Mouse (Mus musculus) embryonic stem cell, embryonic (primary cell): Measurements from ENCODE around the gene Them5.

ENCODE experiments used
- CTCF ChIA-PET, 4 experiments: fragments of 300-600 bp in 2 of 4; fragments of 350-600 bp in 2 of 4; sonication (Branson Sonifier 250); formaldehyde crosslinking; loops; one replicate each; lab custom pipeline; 2022; ENCODE audit warnings: inconsistent platforms in 2 of 4; lab: Charles Lee
- POLR2A ChIA-PET, 4 experiments: fragments of 300-600 bp in 2 of 4; fragments of 350-600 bp in 2 of 4; sonication (Branson Sonifier 250); formaldehyde crosslinking; loops; one replicate each; lab custom pipeline; 2022; ENCODE audit warnings: antibody characterized with exemption in 4 of 4, inconsistent platforms in 1 of 4; lab: Charles Lee

Gene Them5

GRCm38 (mm10) chr3:94383476-94383875 is 41.6 kb downstream of the Them5 start:
- ChIA-PET CTCF (interaction anchor here in 1 of 4 experiments (1.0 kb wide), 1 partner anchor 17 kb away, joined by 3 read pairs; no protein-coding TSS in a partner anchor), POLR2A (no interaction called here)

GRCm38 (mm10) chr3:94386671-94387070 is 44.8 kb downstream of the Them5 start:
- ChIA-PET POLR2A (interaction anchor here in 1 of 4 experiments (1.0 kb wide), 1 partner anchor 39 kb away, joined by 3 read pairs; no protein-coding TSS in a partner anchor), CTCF (no interaction called here)

GRCm38 (mm10) chr3:94387391-94387790 is 45.5 kb downstream of the Them5 start:
- ChIA-PET POLR2A (interaction anchor here in 1 of 4 experiments (1.0 kb wide), 1 partner anchor 40 kb away, joined by 3 read pairs; no protein-coding TSS in a partner anchor), CTCF (no interaction called here)

- ChIA-PET CTCF (no interaction called here), POLR2A (no interaction called here)
These were observed 46.1 kb downstream of the Them5 start for GRCm38 (mm10) chr3:94388047-94388446.

GRCm38 (mm10) chr3:94389420-94389819 is 47.5 kb downstream of the Them5 start:
- POLR2A ChIA-PET = interaction anchor here in 1 of 4 experiments (1.4 kb wide), 1 partner anchor 18 kb away, joined by 3 read pairs; no protein-coding TSS in a partner anchor
- CTCF ChIA-PET = interaction anchor here in 1 of 4 experiments (0.7 kb wide), 1 partner anchor 23 kb away, joined by 4 read pairs; no protein-coding TSS in a partner anchor

- POLR2A ChIA-PET = interaction anchor here in 1 of 4 experiments (0.7 kb wide), 1 partner anchor 11 kb away, joined by 3 read pairs; no protein-coding TSS in a partner anchor
- CTCF ChIA-PET = interaction anchor here in 1 of 4 experiments (0.8 kb wide), 1 partner anchor 111 kb away, joined by 3 read pairs; no protein-coding TSS in a partner anchor
These were observed 49.1 kb downstream of the Them5 start for GRCm38 (mm10) chr3:94391001-94391400.

- ChIA-PET CTCF (interaction anchor here in 1 of 4 experiments (0.6 kb wide), 1 partner anchor 88 kb away, joined by 3 read pairs; the partner anchor contains the start of gene Riiad1), POLR2A (interaction anchor here in 1 of 4 experiments (1.1 to 1.3 kb wide), 2 partner anchors 12 to 18 kb away, joined by 3 read pairs; no protein-coding TSS in a partner anchor)
These were observed 50.2 kb downstream of the Them5 start for GRCm38 (mm10) chr3:94392128-94392527.

GRCm38 (mm10) chr3:94393049-94393448 is 51.1 kb downstream of the Them5 start:
- ChIA-PET POLR2A (interaction anchor here in 2 of 4 experiments (0.5 to 1.3 kb wide), 2 partner anchors 11 to 63 kb away, joined by 3 read pairs; no protein-coding TSS in a partner anchor), CTCF (no interaction called here)

- CTCF ChIA-PET = no interaction called here
These were observed 54.4 kb downstream of the Them5 start for GRCm38 (mm10) chr3:94396336-94396735.

GRCm38 (mm10) chr3:94396851-94397250 is 55.0 kb downstream of the Them5 start:
- POLR2A ChIA-PET = interaction anchor here in 1 of 4 experiments (1.2 kb wide), 1 partner anchor 56 kb away, joined by 4 read pairs; no protein-coding TSS in a partner anchor

More at GRCm38 (mm10) chr3:94396336-94396735, 54.4 kb downstream of the Them5 start:
- POLR2A ChIA-PET = interaction anchor here in 1 of 4 experiments (1.2 kb wide), 1 partner anchor 56 kb away, joined by 4 read pairs; no protein-coding TSS in a partner anchor

More at GRCm38 (mm10) chr3:94396851-94397250, 55.0 kb downstream of the Them5 start:
- CTCF ChIA-PET = no interaction called here
